Mouse (Mus musculus) bone marrow, adult 2 months (tissue): ENCODE data around the gene Ntn5. TPM values are rescaled to one million over a fixed set of nuclear protein-coding genes. Genes with fewer than 3 reads are reported as not detected.
A peak's percentile ranks its signal among the peaks of the same experiment; 100 is the strongest.

ENCODE experiments used
- H3K27ac ChIP-seq: fragments of 200-500 bp; 2 replicates; pipeline ENCODE4 v1.5.1; 2012; ENCODE audit warnings: low read depth, mild to moderate bottlenecking, control low read depth, inconsistent platforms, low read length; ENCODE audit not compliant: control insufficient read depth, poor library complexity, insufficient read depth
- H3K4me1 ChIP-seq: fragments of 200-500 bp; 2 replicates; pipeline ENCODE4 v1.6.1; 2011; ENCODE audit warnings: low read length; ENCODE audit not compliant: control insufficient read depth, insufficient read depth
- H3K4me3 ChIP-seq: fragments of 200-500 bp; replicated peaks from 2 replicates; pipeline ENCODE3; 2011; ENCODE audit warnings: mild to moderate bottlenecking, low read depth, low read length, control low read depth; ENCODE audit not compliant: control insufficient read depth
- CTCF ChIP-seq: fragments of 200-500 bp; IDR thresholded peaks from 2 replicates; pipeline ENCODE4 v1.5.1; 2011; ENCODE audit warnings: low read length, control low read depth; ENCODE audit not compliant: control insufficient read depth, insufficient read depth
- POLR2A ChIP-seq: fragments of 200-500 bp; IDR thresholded peaks from 2 replicates; pipeline ENCODE4 v1.6.1; 2011; ENCODE audit warnings: low read depth, mild to moderate bottlenecking, control low read depth, low read length, borderline replicate concordance; ENCODE audit not compliant: control insufficient read depth
- WGBS: fragments of 180-500 bp; shearing (Covaris S2); methylation state at CpG from one replicate; pipeline ENCODE4 v1.1.7; 2018; 5-methylcytosine and 5-hydroxymethylcytosine counted together
- polyA plus RNA-seq: library from polyadenylated mRNA; stranded (reverse); fragments of >200 nt; gene quantifications from 2 replicates; pipeline ENCODE4 v1.2.4, GENCODE M21; 2011; ENCODE audit warnings: low replicate concordance; ENCODE audit not compliant: missing spikeins, insufficient read depth, insufficient read length

The Ntn5 gene
- polyA plus RNA-seq, 1 experiment: not detected

DNA sequence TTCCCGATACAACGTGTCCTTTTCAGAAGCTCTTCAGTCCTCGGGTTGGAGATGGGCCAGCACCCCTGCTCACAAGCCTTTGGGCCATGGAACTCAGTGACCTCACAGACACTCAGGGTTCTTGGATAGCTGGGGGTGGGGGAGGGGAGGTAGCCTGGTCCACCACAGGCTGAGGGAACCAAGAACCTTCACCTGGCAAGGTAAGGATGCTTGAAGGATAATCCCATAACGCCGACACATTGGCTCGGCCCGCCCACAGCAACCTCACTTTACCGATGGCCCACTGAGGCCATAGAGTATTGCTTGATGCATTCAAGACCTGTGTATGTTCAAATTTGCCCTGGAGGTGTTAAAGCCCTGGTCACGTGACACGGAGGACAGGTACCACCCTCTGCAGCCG, 41.9 kb downstream of the Ntn5 start, which contains the start of gene Spaca4:
Spaca4 (minus strand) TSS at position 101 of the 400 bp plus-strand sequence.
- Histone ChIP-seq H3K4me3 (no peak within 1 kb of the TSS), H3K27ac (no peak within 1 kb of the TSS; the same call in 1 of the 2 replicates), H3K4me1 (no peaks in the 10 kb centered on the region)
- TF ChIP-seq CTCF: no peak
- no peak for TF ChIP-seq POLR2A
- 91% methylated on average over 11 of the region's 11 CpGs for WGBS

DNA sequence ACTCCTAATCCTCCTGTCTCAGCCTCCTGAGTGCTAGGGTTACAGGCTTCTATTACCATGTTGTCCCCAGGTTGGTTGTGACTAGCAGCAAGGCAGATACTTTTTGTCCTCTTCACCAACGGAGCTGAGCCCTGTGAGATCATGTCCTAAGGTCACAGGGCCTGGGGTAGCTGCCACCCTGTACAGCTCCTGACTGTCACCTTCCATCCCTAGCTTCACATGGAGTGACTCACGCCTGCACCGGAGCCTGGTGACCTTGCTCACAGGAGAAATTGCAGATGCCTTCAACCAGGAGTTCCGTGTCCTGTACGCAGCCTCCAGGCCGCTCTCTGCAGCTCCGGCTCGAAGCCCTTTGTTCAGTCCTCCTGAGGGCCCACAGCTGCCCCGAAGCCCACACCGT, 42.6 kb downstream of the Ntn5 start:
- WGBS: 92% methylated on average over 10 of the region's 10 CpGs
- no peak for TF ChIP-seq CTCF
- TF ChIP-seq POLR2A: no peak
- Histone ChIP-seq H3K4me3 (no peak overlapping the region), H3K4me1 (no peaks in the 10 kb centered on the region), H3K27ac (no peak overlapping the region)

DNA sequence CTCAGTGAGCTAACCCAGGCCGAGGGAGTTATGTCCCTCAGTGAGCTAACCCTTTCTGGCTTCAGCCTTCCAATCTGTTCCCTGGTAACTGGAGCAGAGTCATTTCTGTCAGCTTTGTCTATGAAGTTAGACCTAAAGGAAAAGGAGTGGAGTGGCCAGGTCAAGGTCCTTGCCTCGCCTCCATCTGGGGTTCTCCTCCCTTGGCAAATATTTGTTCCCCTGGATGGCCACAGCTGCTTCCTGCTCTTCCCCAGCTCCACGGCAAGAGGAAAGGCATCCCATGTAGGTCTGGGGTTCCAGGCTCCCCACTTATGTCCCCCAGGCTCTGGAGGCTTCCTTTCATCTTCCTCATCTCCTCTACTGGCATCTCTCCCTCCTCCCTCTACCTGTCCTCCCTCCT, 43.8 kb downstream of the Ntn5 start:
- H3K4me3 ChIP-seq: no peak overlapping the region
- 71% methylated on average over 3 of the region's 3 CpGs for WGBS

GRCm38 (mm10) chr7:45730727-45731431, 47.1 kb downstream of the Ntn5 start:
- 47% methylated on average over 16 of the region's 16 CpGs for WGBS
- TF ChIP-seq POLR2A (no peak), CTCF (peak; percentile 59)
- no peaks in the 10 kb centered on the region for H3K4me1 ChIP-seq
- H3K27ac ChIP-seq: no peak overlapping the region
- no peak overlapping the region for H3K4me3 ChIP-seq

More for the DNA sequence above, 43.8 kb downstream of the Ntn5 start:
- Histone ChIP-seq H3K4me1 (no peaks in the 10 kb centered on the region), H3K27ac (no peak overlapping the region)
- TF ChIP-seq CTCF (no peak), POLR2A (no peak)

GRCm38 (mm10) chr7:45733477-45733876, 49.7 kb downstream of the Ntn5 start:
- H3K27ac ChIP-seq: no peak overlapping the region

DNA sequence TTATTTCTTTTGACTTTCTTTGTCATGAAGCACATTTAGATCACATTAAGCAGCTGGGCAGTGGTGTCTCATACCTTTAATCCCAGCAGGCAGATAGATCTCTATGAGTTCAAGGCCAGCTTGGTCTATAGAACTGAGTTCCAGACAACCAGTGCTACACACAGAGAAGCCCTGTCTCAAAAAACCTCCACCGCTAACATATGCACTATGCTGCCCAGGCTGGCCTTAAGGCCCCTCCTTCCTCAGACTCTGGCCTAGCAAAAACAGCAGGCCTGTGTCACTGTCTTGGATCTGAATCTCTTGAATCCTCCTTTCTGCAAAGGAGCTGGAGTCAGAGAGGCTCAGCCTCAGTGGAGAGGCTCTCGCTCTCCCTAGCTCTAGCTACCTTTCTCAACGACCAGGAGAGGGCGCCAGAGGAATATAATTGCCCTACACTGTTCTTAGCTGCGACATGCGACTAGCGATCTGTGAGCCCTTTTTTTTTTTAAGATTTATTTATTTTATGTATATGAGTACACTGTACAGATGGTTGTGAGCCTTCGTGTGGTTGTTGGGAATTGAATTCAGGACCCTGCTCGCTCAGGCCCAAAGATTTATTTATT, 55.4 kb downstream of the Ntn5 start:
- Histone ChIP-seq H3K4me3 (no peak overlapping the region), H3K4me1 (peaks cover 4% of the 10 kb centered on the region; the same call in 1 of the 2 replicates), H3K27ac (no peak overlapping the region)
- TF ChIP-seq CTCF (peak; percentile 74), POLR2A (no peak)
- WGBS: 8% methylated on average over 9 of the region's 9 CpGs

More at GRCm38 (mm10) chr7:45733477-45733876, 49.7 kb downstream of the Ntn5 start:
- TF ChIP-seq POLR2A (no peak), CTCF (no peak)
- WGBS: 44% methylated on average over 5 of the region's 5 CpGs
- no peak overlapping the region for H3K4me3 ChIP-seq
- H3K4me1 ChIP-seq: no peaks in the 10 kb centered on the region

DNA sequence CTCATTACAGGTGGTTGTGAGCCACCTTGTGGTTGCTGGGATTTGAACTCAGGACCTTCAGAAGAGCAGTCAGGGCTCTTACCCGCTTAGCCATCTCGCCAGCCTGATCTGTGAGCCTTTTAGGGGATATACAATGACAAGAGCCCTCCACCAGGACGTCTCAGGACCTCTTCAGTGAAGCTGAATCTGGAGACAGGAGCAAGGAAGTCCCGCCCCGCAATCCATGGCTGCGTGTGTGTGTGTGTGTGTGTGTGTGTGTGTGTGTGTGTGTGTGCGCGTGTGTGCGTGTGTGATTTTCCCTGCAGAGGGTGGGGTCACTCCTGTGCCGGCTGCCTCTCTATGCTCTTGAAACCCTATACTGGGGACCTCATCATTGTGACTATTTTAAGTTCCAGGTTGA, 56.0 kb downstream of the Ntn5 start:
- WGBS: 66% methylated on average over 10 of the region's 10 CpGs
- Histone ChIP-seq H3K4me1 (peaks cover 4% of the 10 kb centered on the region; the same call in 1 of the 2 replicates), H3K4me3 (no peak overlapping the region), H3K27ac (no peak overlapping the region)
- TF ChIP-seq CTCF (no peak), POLR2A (no peak)

DNA sequence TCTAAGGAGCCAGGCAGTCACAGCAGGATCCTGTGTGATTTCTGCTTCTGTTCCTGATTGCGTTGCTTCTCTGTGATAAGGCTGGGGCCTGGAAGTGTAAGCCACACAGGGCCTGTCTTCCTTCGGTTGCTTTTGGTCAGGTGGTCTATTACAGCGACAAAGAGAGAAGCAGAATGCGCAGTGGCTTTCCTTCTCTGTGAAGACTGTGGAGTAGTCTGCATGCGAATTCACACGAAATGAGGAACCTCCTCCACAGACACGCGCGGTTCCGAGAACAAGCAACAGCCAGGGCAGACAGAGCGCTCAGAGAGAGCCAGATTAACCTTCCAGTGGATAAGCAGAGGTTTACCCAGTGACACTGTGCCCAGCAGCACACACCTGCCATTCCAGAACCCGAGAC, 57.5 kb downstream of the Ntn5 start:
- Histone ChIP-seq H3K4me3 (peak overlapping the region; percentile 72), H3K4me1 (peaks cover 4% of the 10 kb centered on the region; the same call in 1 of the 2 replicates), H3K27ac (peak overlapping the region; percentile 54)
- 10% methylated on average over 12 of the region's 12 CpGs for WGBS
- TF ChIP-seq POLR2A (no peak), CTCF (no peak)
